Mouse (Mus musculus): Measurements from ENCODE around the gene Vmn2r28. TPM values are rescaled to one million over a fixed set of nuclear protein-coding genes. Genes with fewer than 3 reads are reported as not detected.
"Not testable (repeated sequence)": the region's sequence is repeated elsewhere in the genome, so short reads cannot be mapped to it uniquely, and the experiment has no call there.

Gene Vmn2r28
- not detected in 2 replicates for polyA plus RNA-seq (2015; fragmentation: Nextera tagmentation; extraction: Ambion mirVana)

DNA sequence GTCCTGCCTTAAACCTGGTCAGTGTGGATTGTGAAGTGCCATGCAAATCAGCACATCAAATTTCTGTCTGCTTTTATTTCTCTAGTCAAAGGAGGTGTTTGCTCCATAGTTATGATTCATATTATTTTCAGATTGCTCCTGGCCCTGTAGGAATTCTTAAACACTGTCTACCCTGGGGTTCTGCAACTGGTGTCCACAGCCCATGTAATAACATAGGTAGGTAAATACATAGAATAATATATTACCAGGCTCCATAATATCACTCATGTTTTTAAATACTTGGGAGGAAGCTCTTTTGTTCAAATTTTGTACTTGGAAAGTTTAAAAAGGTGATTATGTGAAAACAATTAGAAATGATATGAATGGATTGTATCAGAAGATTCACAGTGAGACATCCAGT is at the start of gene Vmn2r28:
Vmn2r28 (minus strand) TSS at position 101 of the 400 bp plus-strand sequence.
- H3K36me3 ChIP-seq; H3K27me3 ChIP-seq; H3K4me2 ChIP-seq; ATAC-seq (ENCODE audit: insufficient number of reproducible peaks, insufficient read depth, low FRiP score, low TSS enrichment, low read depth); H3K9me3 ChIP-seq; H3K27ac ChIP-seq; H3K4me1 ChIP-seq; H3K9ac ChIP-seq; H3K4me3 ChIP-seq: not testable (repeated sequence)

DNA sequence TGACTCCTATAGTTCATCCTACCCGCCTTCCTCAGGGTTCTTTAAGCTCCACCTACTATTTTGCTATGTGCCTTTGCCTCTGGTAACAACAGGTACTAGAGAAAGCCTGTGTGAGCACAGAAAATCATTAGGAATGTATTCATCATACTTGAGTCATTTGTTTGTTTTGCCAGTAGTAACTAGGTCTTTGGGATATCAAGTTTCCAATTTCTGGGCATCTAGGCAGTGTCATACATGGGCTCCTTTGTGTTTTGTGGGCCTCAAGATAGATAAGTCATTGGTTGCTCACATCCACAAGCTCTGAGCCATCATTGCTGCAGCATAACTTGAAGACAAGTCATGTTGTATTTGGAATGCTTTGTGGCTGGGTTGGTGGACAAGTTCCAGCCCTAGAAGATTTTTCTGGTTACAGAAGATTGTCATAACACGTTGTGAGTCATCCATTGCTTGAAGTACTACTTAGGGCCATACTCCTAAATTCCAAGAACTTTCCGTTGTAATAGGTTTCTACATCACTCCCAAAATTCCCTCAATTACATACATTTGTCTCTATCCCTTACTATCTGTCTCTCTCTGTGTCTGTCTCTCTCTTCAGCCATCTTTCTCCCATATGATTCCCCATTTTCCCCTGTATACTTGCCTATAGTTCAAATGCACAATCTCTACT is 47.1 kb upstream of the Vmn2r28 start:
- not testable (repeated sequence) for H3K4me1 ChIP-seq; H3K36me3 ChIP-seq; ATAC-seq (ENCODE audit: insufficient number of reproducible peaks, insufficient read depth, low FRiP score, low TSS enrichment, low read depth); H3K9me3 ChIP-seq; H3K27ac ChIP-seq; H3K9ac ChIP-seq; H3K27me3 ChIP-seq; H3K4me3 ChIP-seq; H3K4me2 ChIP-seq
- 50% methylated on average over 3 of the region's 3 CpGs for WGBS

DNA sequence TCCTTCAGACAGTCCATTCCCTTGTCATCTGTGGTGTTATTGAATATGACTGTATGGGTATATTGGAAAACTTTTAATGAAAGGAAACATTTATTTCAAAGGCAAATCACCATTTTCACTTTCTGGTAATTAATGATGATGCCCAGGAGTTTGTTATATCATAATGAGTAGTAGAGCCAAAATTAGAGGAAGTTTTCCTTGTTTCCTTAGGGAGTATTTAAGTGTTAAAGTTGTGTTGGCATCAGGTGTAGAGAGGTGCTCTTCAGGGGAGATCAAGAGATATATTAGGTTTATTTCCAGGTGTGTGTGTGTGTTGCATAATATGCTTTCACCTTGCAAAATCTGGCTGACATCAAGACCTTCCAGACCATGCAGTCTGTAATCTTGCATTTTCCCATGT is 37.1 kb downstream of the Vmn2r28 start, which contains the start of gene Vmn1r59:
Vmn1r59 (minus strand) TSS at position 101 of the 400 bp plus-strand sequence.
- no peak for ATAC-seq (ENCODE audit: insufficient number of reproducible peaks, insufficient read depth, low FRiP score, low TSS enrichment, low read depth)
- Histone ChIP-seq H3K27ac (no peak within 1 kb of the TSS), H3K36me3 (no peaks in the 10 kb centered on the region)

DNA sequence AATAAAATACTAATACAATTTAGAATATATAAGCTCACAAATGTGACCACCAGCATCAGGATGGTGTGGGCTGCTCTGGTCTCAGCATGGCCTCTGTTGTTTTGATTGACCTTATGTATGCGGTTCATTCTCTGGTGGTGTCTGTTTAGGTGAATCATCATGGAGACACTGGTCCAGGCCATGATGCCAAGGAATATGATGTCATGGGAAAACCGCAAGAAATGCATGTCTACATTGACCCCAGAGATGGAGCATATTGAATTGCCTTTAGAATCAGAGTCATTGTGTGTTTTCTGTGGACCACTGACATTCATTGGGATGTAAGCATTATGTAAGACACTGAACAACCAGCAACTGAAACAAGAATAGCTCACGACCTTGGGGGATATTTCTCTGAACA is 39.7 kb downstream of the Vmn2r28 start:
- not testable (repeated sequence) for H3K4me1 ChIP-seq; ATAC-seq (ENCODE audit: insufficient number of reproducible peaks, insufficient read depth, low FRiP score, low TSS enrichment, low read depth); H3K36me3 ChIP-seq; H3K27ac ChIP-seq; H3K4me3 ChIP-seq; H3K27me3 ChIP-seq; H3K4me2 ChIP-seq; H3K9ac ChIP-seq
- 65% methylated on average over 3 of the region's 3 CpGs for WGBS
- H3K9me3 ChIP-seq = peaks cover 22% of the 10 kb centered on the region

More for the DNA sequence above, 37.1 kb downstream of the Vmn2r28 start, which contains the start of gene Vmn1r59:
- H3K27me3 ChIP-seq = no peaks in the 10 kb centered on the region
- no peak within 1 kb of the TSS for H3K4me3 ChIP-seq
- H3K4me2 ChIP-seq = no peak within 1 kb of the TSS
- no peaks in the 10 kb centered on the region for H3K4me1 ChIP-seq
- no peak within 1 kb of the TSS for H3K9ac ChIP-seq
- H3K9me3 ChIP-seq = peaks cover 23% of the 10 kb centered on the region

DNA sequence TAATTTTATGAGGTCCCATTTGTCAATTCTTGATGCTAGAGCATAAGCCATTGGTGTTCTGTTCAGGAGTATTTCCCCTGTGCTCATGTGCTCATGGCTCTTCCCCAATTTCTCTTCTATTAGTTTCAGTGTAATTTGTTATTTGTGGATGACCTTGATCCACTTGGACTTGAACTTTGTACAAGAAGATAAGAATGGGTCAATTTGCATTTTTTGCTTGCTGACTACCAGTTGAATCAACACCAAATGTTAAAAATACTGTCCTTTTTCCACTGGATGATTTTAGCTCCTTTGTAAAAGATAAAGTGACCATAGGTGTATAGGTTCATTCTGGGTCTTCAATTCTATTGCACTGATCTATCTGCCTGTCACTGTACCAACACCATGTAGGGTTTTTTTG is 45.1 kb downstream of the Vmn2r28 start:
- Histone ChIP-seq H3K36me3 (no peaks in the 10 kb centered on the region), H3K4me2 (no peak overlapping the region), H3K9ac (no peak overlapping the region), H3K4me3 (no peak overlapping the region), H3K9me3 (peaks cover 7% of the 10 kb centered on the region; the same call in 1 of the 2 replicates), H3K27me3 (no peaks in the 10 kb centered on the region), H3K27ac (no peak overlapping the region), H3K4me1 (no peaks in the 10 kb centered on the region)
- ATAC-seq (ENCODE audit: insufficient number of reproducible peaks, insufficient read depth, low FRiP score, low TSS enrichment, low read depth) = no peak

Other genes starting within 250 kb of the Vmn2r28 start
- gene Gm5065, start 143.4 kb downstream of the Vmn2r28 start, polyA plus RNA-seq (2015; fragmentation: Nextera tagmentation; extraction: Ambion mirVana) = not detected in 2 replicates
- gene Nlrp2, start 142.9 kb downstream of the Vmn2r28 start, polyA plus RNA-seq (2015; fragmentation: Nextera tagmentation; extraction: Ambion mirVana) = not detected in 2 replicates
- gene Vmn1r58, start 80.6 kb downstream of the Vmn2r28 start, polyA plus RNA-seq (2015; fragmentation: Nextera tagmentation; extraction: Ambion mirVana) = not detected in 2 replicates
- not detected in 2 replicates for gene Vmn1r59, start 37.2 kb downstream of the Vmn2r28 start, polyA plus RNA-seq (2015; fragmentation: Nextera tagmentation; extraction: Ambion mirVana)
- gene Vmn1r60, start 53.4 kb upstream of the Vmn2r28 start, polyA plus RNA-seq (2015; fragmentation: Nextera tagmentation; extraction: Ambion mirVana) = not detected in 2 replicates
- gene Vmn1r61, start 119.3 kb upstream of the Vmn2r28 start, polyA plus RNA-seq (2015; fragmentation: Nextera tagmentation; extraction: Ambion mirVana) = not detected in 2 replicates
- not detected in 2 replicates for gene Vmn1r62, start 179.7 kb upstream of the Vmn2r28 start, polyA plus RNA-seq (2015; fragmentation: Nextera tagmentation; extraction: Ambion mirVana)

Measured in embryonic facial prominence, embryonic 13.5 days (tissue).